Mouse (Mus musculus): ENCODE results near the gene Rnf208.

DNA sequence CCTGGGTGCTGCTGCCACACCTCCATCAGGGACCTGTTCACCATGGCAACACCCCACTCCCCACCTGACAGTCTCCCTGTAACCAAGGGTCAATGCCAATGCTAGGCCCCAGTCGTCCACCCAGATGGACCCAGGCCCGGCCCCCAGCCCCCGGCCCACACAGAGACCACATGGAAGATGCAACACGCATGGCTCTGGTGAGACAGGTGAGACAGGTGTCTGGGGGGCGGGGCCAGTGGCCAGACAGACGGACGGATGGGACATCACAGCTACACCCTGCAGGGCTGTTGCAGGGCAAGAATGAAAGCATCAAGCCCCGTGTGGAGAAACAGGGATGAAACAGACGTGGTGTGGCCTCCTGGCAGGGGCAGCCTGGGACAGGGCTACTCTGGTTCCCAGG is 51.7 kb downstream of the Rnf208 start:
- TF ChIP-seq CHD2 (IDR thresholded peaks at IDR 0.05; ENCODE audit: low read depth, low read length) (no peak), ZC3H11A (IDR thresholded peaks at IDR 0.05; ENCODE audit: borderline replicate concordance, low read depth, low read length) (no peak), HCFC1 (IDR thresholded peaks at IDR 0.05; ENCODE audit: borderline replicate concordance, insufficient read depth, low read length) (no peak), MAFK (IDR thresholded peaks at IDR 0.05; ENCODE audit: insufficient read depth, low read depth, low read length) (no peak)

Measured in ES-E14 (cell line).